Mouse (Mus musculus): ENCODE data around the gene Cd200r1. TPM values are rescaled to one million over a fixed set of nuclear protein-coding genes. Genes with fewer than 3 reads are reported as not detected.

Cd200r1 gene
- total RNA-seq, 2 experiments from 2014 or later = not detected

Other genes starting within 250 kb of the Cd200r1 start
- 10 to 100 TPM; 20.0 to 22.4 TPM for gene Boc, start 206.8 kb upstream of the Cd200r1 start, total RNA-seq (2021)
- 1 to 10 TPM; 6.1 to 7.1 TPM for gene Nepro, start 41.4 kb upstream of the Cd200r1 start, total RNA-seq (2021)
- gene Gtpbp8, start 19.4 kb upstream of the Cd200r1 start, total RNA-seq (2021) = 10 to 100 TPM; 21.7 to 25.2 TPM
- not detected for gene Cd200r4, start 46.0 kb downstream of the Cd200r1 start, total RNA-seq (2021)
- not detected for gene Cd200r2, start 101.4 kb downstream of the Cd200r1 start, total RNA-seq (2021)
- gene Cd200r3, start 177.9 kb downstream of the Cd200r1 start, total RNA-seq (2021) = under 1 TPM; 0.26 to 0.78 TPM

All from left cerebral cortex, postnatal 4 days (tissue).